Mouse (Mus musculus) ovary, postnatal 10 days (tissue): ENCODE measurements around the gene Spsb1.
A peak's percentile ranks its signal among the peaks of the same experiment; 100 is the strongest.

ENCODE experiments used
- DNase-seq: peaks from one replicate; pipeline ENCODE4 v3.0.0; 2022; ENCODE audit warnings: low spot score

The Spsb1 gene

GRCm38 (mm10) chr4:149913709-149914370, 41.0 kb downstream of the Spsb1 start:
- no peak for DNase-seq

GRCm38 (mm10) chr4:149912451-149912850, 42.4 kb downstream of the Spsb1 start:
- no peak for DNase-seq

- DNase-seq = no peak
These were observed 44.3 kb downstream of the Spsb1 start for GRCm38 (mm10) chr4:149910558-149910957.

GRCm38 (mm10) chr4:149909551-149909950, 45.3 kb downstream of the Spsb1 start:
- DNase-seq = no peak

- no peak for DNase-seq
These were observed 45.9 kb downstream of the Spsb1 start for GRCm38 (mm10) chr4:149908923-149909322.

GRCm38 (mm10) chr4:149907656-149908055, 47.2 kb downstream of the Spsb1 start:
- DNase-seq = no peak

GRCm38 (mm10) chr4:149906921-149907320, 47.9 kb downstream of the Spsb1 start:
- no peak for DNase-seq

GRCm38 (mm10) chr4:149905302-149905974, 49.4 kb downstream of the Spsb1 start:
- no peak for DNase-seq

- DNase-seq = no peak
These were observed 51.8 kb downstream of the Spsb1 start for GRCm38 (mm10) chr4:149903026-149903425.

GRCm38 (mm10) chr4:149901349-149901782, 53.5 kb downstream of the Spsb1 start:
- no peak for DNase-seq

- no peak for DNase-seq
These were observed 57.1 kb downstream of the Spsb1 start for GRCm38 (mm10) chr4:149897661-149898260.

GRCm38 (mm10) chr4:149896024-149896538, 58.8 kb downstream of the Spsb1 start:
- DNase-seq = no peak

GRCm38 (mm10) chr4:149895226-149895625, 59.6 kb downstream of the Spsb1 start:
- DNase-seq = no peak

GRCm38 (mm10) chr4:149894300-149894699, 60.5 kb downstream of the Spsb1 start:
- DNase-seq = no peak

- no peak for DNase-seq
These were observed 61.2 kb downstream of the Spsb1 start for GRCm38 (mm10) chr4:149893611-149894151.

- no peak for DNase-seq
These were observed 63.5 kb downstream of the Spsb1 start for GRCm38 (mm10) chr4:149891172-149891960.

GRCm38 (mm10) chr4:149890551-149890950, 64.3 kb downstream of the Spsb1 start:
- DNase-seq = no peak

- peak; percentile 45 for DNase-seq
These were observed 65.0 kb downstream of the Spsb1 start for GRCm38 (mm10) chr4:149889851-149890250.

GRCm38 (mm10) chr4:149888736-149889470, 65.9 kb downstream of the Spsb1 start:
- no peak for DNase-seq

- no peak for DNase-seq
These were observed 66.7 kb downstream of the Spsb1 start for GRCm38 (mm10) chr4:149888156-149888555.
